Mouse (Mus musculus) Patski (cell line): ENCODE results near the gene Cfap45. TPM values are rescaled to one million over a fixed set of nuclear protein-coding genes. Genes with fewer than 3 reads are reported as not detected.

Source experiments
- ATAC-seq: fragments of 100-300 bp; one replicate; pipeline ENCODE4 v1.8.0; 2021
- CTCF ChIA-PET: fragments of 350-600 bp; sonication (Branson Sonifier 250); formaldehyde crosslinking; loops from one replicate; lab custom pipeline; 2022; ENCODE audit warnings: inconsistent platforms; lab: Charles Lee
- POLR2A ChIA-PET: fragments of 350-600 bp; sonication (Branson Sonifier 250); formaldehyde crosslinking; loops from one replicate; lab custom pipeline; 2022; ENCODE audit warnings: antibody characterized with exemption, inconsistent platforms; lab: Charles Lee
- DNase-seq: peaks from one replicate; pipeline ENCODE4 v3.0.0-alpha.2; 2011; ENCODE audit warnings: low read depth, low spot score
- H3K27me3 ChIP-seq: fragments of 371-371 bp; one replicate; pipeline ENCODE4 v1.5.1; 2021
- CTCF ChIP-seq: fragments of 100-300 bp; IDR thresholded peaks from one replicate; pipeline ENCODE4 v1.5.1; 2021
- in situ Hi-C: fragments of 300-500 bp; cut with MboI; formaldehyde crosslinking; loops from 3 replicates; pipeline ENCODE4 v1.11.1; 2018; ENCODE audit warnings: low pct_unique_long_range_greater_than_20kb, mixed read lengths
- polyA plus RNA-seq: library from polyadenylated mRNA; unstranded; gene quantifications from one replicate; pipeline ENCODE4 v1.2.3, GENCODE M21; 2021

Cfap45 gene
- polyA plus RNA-seq, 1 experiment from 2014 or later: 0.08 TPM

- CTCF ChIA-PET: interaction anchor here (0.9 to 1.9 kb wide), 2 partner anchors 7 to 37 kb away, joined by 3 to 8 read pairs; no protein-coding TSS in a partner anchor
- no peak for TF ChIP-seq CTCF
- no peak for DNase-seq
- in situ Hi-C loops: loop anchor here (5.0 to 25.0 kb wide), 2 partner anchors 65 to 445 kb away; partner anchors contain the start of gene Vangl2
- no peaks in the 10 kb centered on the region for H3K27me3 ChIP-seq
- no peak for ATAC-seq
- POLR2A ChIA-PET: no interaction called here
Measured at GRCm38 (mm10) chr1:172482518-172483360, 37.9 kb upstream of the Cfap45 start.

GRCm38 (mm10) chr1:172483361-172483660 lies 37.3 kb upstream of the Cfap45 start:
- no peak for DNase-seq

GRCm38 (mm10) chr1:172484236-172484635 lies 36.4 kb upstream of the Cfap45 start:
- ATAC-seq (no peak), DNase-seq (no peak)
- ChIA-PET POLR2A (no interaction called here), CTCF (interaction anchor here (1.4 kb wide), 1 partner anchor 110 kb away, joined by 3 read pairs; no protein-coding TSS in a partner anchor)
- no peak for TF ChIP-seq CTCF
- no peaks in the 10 kb centered on the region for H3K27me3 ChIP-seq
- in situ Hi-C loops: loop anchor here (5.0 to 25.0 kb wide), 2 partner anchors 67 to 447 kb away; partner anchors contain the start of gene Vangl2

More at GRCm38 (mm10) chr1:172483361-172483660, 37.3 kb upstream of the Cfap45 start:
- CTCF ChIA-PET: interaction anchor here (0.9 to 1.4 kb wide), 2 partner anchors 38 to 111 kb away, joined by 3 read pairs; no protein-coding TSS in a partner anchor
- ATAC-seq: no peak
- in situ Hi-C loops: loop anchor here (5.0 to 25.0 kb wide), 2 partner anchors 66 to 446 kb away; partner anchors contain the start of gene Vangl2
- H3K27me3 ChIP-seq: no peaks in the 10 kb centered on the region
- POLR2A ChIA-PET: no interaction called here
- TF ChIP-seq CTCF: no peak

- CTCF ChIA-PET: interaction anchor here (1.4 kb wide), 1 partner anchor 110 kb away, joined by 3 read pairs; no protein-coding TSS in a partner anchor
- TF ChIP-seq CTCF: no peak
- in situ Hi-C loops: loop anchor here (5.0 to 25.0 kb wide), 2 partner anchors 67 to 447 kb away; partner anchors contain the start of gene Vangl2
- POLR2A ChIA-PET: no interaction called here
- H3K27me3 ChIP-seq: no peaks in the 10 kb centered on the region
- ATAC-seq (no peak), DNase-seq (no peak)
Measured at GRCm38 (mm10) chr1:172484671-172485070, 35.9 kb upstream of the Cfap45 start.

- in situ Hi-C loops: loop anchor here (25.0 kb wide), 1 partner anchor 449 kb away; the partner anchor contains the start of gene Vangl2
- no peaks in the 10 kb centered on the region for H3K27me3 ChIP-seq
- ATAC-seq (no peak), DNase-seq (no peak)
- ChIA-PET POLR2A (no interaction called here), CTCF (no interaction called here)
- TF ChIP-seq CTCF: no peak
Measured at GRCm38 (mm10) chr1:172485821-172486220, 34.8 kb upstream of the Cfap45 start.

- in situ Hi-C loops: loop anchor here (25.0 kb wide), 1 partner anchor 449 kb away; the partner anchor contains the start of gene Vangl2
- CTCF ChIA-PET: interaction anchor here (0.9 kb wide), 1 partner anchor 75 kb away, joined by 4 read pairs; no protein-coding TSS in a partner anchor
- no peak for ATAC-seq
- H3K27me3 ChIP-seq: no peaks in the 10 kb centered on the region
- no peak for TF ChIP-seq CTCF
- DNase-seq: no peak
- POLR2A ChIA-PET: no interaction called here
Measured at GRCm38 (mm10) chr1:172486236-172486635, 34.4 kb upstream of the Cfap45 start.

GRCm38 (mm10) chr1:172486651-172487050 lies 34.0 kb upstream of the Cfap45 start:
- no peaks in the 10 kb centered on the region for H3K27me3 ChIP-seq
- TF ChIP-seq CTCF: no peak
- DNase-seq (no peak), ATAC-seq (no peak)
- ChIA-PET POLR2A (no interaction called here), CTCF (interaction anchor here (0.9 to 1.0 kb wide), 2 partner anchors 44 to 75 kb away, joined by 3 to 4 read pairs; no protein-coding TSS in a partner anchor)
- in situ Hi-C loops: loop anchor here (25.0 kb wide), 1 partner anchor 449 kb away; the partner anchor contains the start of gene Vangl2

- H3K27me3 ChIP-seq: no peaks in the 10 kb centered on the region
- ATAC-seq (no peak), DNase-seq (no peak)
- TF ChIP-seq CTCF: no peak
- CTCF ChIA-PET: interaction anchor here (0.8 to 1.2 kb wide), 2 partner anchors 41 to 79 kb away, joined by 4 read pairs; no protein-coding TSS in a partner anchor
- POLR2A ChIA-PET: no interaction called here
- in situ Hi-C loops: loop anchor here (25.0 kb wide), 1 partner anchor 451 kb away; the partner anchor contains the start of gene Vangl2
Measured at GRCm38 (mm10) chr1:172487859-172488258, 32.7 kb upstream of the Cfap45 start.

- CTCF ChIA-PET: interaction anchor here (0.7 to 2.2 kb wide), 3 partner anchors 12 to 76 kb away, joined by 4 to 5 read pairs (median 4); no protein-coding TSS in a partner anchor
- DNase-seq: no peak
- ATAC-seq: no peak
- no peaks in the 10 kb centered on the region for H3K27me3 ChIP-seq
- no peak for TF ChIP-seq CTCF
- POLR2A ChIA-PET: no interaction called here
- in situ Hi-C loops: loop anchor here (25.0 kb wide), 1 partner anchor 452 kb away; the partner anchor contains the start of gene Vangl2
Measured at GRCm38 (mm10) chr1:172488831-172489230, 31.8 kb upstream of the Cfap45 start.

GRCm38 (mm10) chr1:172489585-172490250 lies 30.9 kb upstream of the Cfap45 start:
- in situ Hi-C loops: loop anchor here (25.0 kb wide), 1 partner anchor 452 kb away; the partner anchor contains the start of gene Vangl2
- ATAC-seq: no peak

More at GRCm38 (mm10) chr1:172489585-172490250, 30.9 kb upstream of the Cfap45 start:
- POLR2A ChIA-PET: no interaction called here
- CTCF ChIA-PET: interaction anchor here (0.7 to 3.6 kb wide), 16 partner anchors 8 to 908 kb away, joined by 3 to 21 read pairs (median 4); partner anchors contain the start of gene Igsf9
- no peaks in the 10 kb centered on the region for H3K27me3 ChIP-seq
- DNase-seq: no peak
- no peak for TF ChIP-seq CTCF
